Mouse (Mus musculus): ENCODE data around the gene Cyp27a1.

Cyp27a1 gene

GRCm38 (mm10) chr1:74718113-74718512 is 4.7 kb downstream of the Cyp27a1 start:
- DNase-seq (ENCODE audit: low read depth, low spot score): no peak

- DNase-seq (ENCODE audit: low read depth, low spot score): no peak
These were observed 5.9 kb downstream of the Cyp27a1 start for GRCm38 (mm10) chr1:74719281-74719680.

GRCm38 (mm10) chr1:74721657-74722056 is 8.3 kb downstream of the Cyp27a1 start:
- no peak for DNase-seq (ENCODE audit: low read depth, low spot score)

GRCm38 (mm10) chr1:74723748-74724147 is 10.4 kb downstream of the Cyp27a1 start:
- DNase-seq (ENCODE audit: low read depth, low spot score): peak; percentile 15

GRCm38 (mm10) chr1:74726114-74726513 is 12.7 kb downstream of the Cyp27a1 start:
- DNase-seq (ENCODE audit: low read depth, low spot score): no peak

GRCm38 (mm10) chr1:74726674-74727073 is 13.3 kb downstream of the Cyp27a1 start:
- no peak for DNase-seq (ENCODE audit: low read depth, low spot score)

- DNase-seq (ENCODE audit: low read depth, low spot score): no peak
These were observed 15.1 kb downstream of the Cyp27a1 start for GRCm38 (mm10) chr1:74728446-74728845.

- DNase-seq (ENCODE audit: low read depth, low spot score): no peak
These were observed 23.6 kb downstream of the Cyp27a1 start for GRCm38 (mm10) chr1:74736977-74737376.

GRCm38 (mm10) chr1:74737500-74737899 is 24.1 kb downstream of the Cyp27a1 start:
- DNase-seq (ENCODE audit: low read depth, low spot score): no peak

- DNase-seq (ENCODE audit: low read depth, low spot score): no peak
These were observed 27.5 kb downstream of the Cyp27a1 start for GRCm38 (mm10) chr1:74740846-74741245.

GRCm38 (mm10) chr1:74747335-74747734 is 34.0 kb downstream of the Cyp27a1 start:
- DNase-seq (ENCODE audit: low read depth, low spot score): no peak

- DNase-seq (ENCODE audit: low read depth, low spot score): peak; percentile 52
These were observed 35.4 kb downstream of the Cyp27a1 start, which contains the start of gene Prkag3 for GRCm38 (mm10) chr1:74748643-74749271. Gene Prkag3 (minus strand): TSS chr1:74749221.

- DNase-seq (ENCODE audit: low read depth, low spot score): no peak
These were observed 35.9 kb downstream of the Cyp27a1 start for GRCm38 (mm10) chr1:74749301-74749700.

GRCm38 (mm10) chr1:74750683-74751082 is 37.3 kb downstream of the Cyp27a1 start:
- no peak for DNase-seq (ENCODE audit: low read depth, low spot score)

- DNase-seq (ENCODE audit: low read depth, low spot score): no peak
These were observed 38.8 kb downstream of the Cyp27a1 start for GRCm38 (mm10) chr1:74752150-74752549.

- DNase-seq (ENCODE audit: low read depth, low spot score): no peak
These were observed 39.5 kb downstream of the Cyp27a1 start for GRCm38 (mm10) chr1:74752833-74753232.

GRCm38 (mm10) chr1:74753266-74753974 is 40.0 kb downstream of the Cyp27a1 start:
- no peak for DNase-seq (ENCODE audit: low read depth, low spot score)

GRCm38 (mm10) chr1:74754175-74754785 is 40.9 kb downstream of the Cyp27a1 start:
- DNase-seq (ENCODE audit: low read depth, low spot score): no peak

- peak; percentile 11 for DNase-seq (ENCODE audit: low read depth, low spot score)
These were observed 46.4 kb downstream of the Cyp27a1 start for GRCm38 (mm10) chr1:74759773-74760172.

- DNase-seq (ENCODE audit: low read depth, low spot score): peak; percentile 77
These were observed 49.7 kb downstream of the Cyp27a1 start for GRCm38 (mm10) chr1:74763081-74763480.

- DNase-seq (ENCODE audit: low read depth, low spot score): no peak
These were observed 57.5 kb downstream of the Cyp27a1 start for GRCm38 (mm10) chr1:74770727-74771466.

GRCm38 (mm10) chr1:74771467-74771844 is 58.1 kb downstream of the Cyp27a1 start:
- no peak for DNase-seq (ENCODE audit: low read depth, low spot score)

GRCm38 (mm10) chr1:74771845-74771930 is 58.3 kb downstream of the Cyp27a1 start, which contains the start of gene Wnt6:
Gene Wnt6 (plus strand): TSS chr1:74771892.
- no peak for DNase-seq (ENCODE audit: low read depth, low spot score)

Measured in CD4-positive, CD25-positive, alpha-beta regulatory T cell, adult 2 months (primary cell).